Mouse (Mus musculus): ENCODE results near the gene Kel.

The Kel gene

DNA sequence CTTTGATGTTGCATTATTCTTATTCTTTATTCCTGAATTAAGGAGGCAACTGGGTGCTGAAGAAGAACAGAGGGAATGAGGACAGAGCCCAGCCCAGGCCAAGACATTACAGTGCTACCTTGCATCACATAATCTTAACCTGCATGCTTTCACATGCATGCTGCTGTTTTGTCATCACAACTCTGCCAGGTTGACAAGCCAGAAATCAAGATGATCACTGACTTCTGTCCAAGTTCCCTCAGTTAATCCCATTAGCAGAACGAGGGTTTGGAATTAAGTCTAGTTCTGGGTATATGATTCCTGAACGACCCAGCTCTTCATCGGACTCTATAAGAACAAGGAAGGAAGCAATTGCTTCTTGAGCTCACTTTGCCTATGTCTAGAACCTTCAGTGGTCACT lies 57.9 kb downstream of the Kel start:
- no peak for DNase-seq (ENCODE audit: low spot score)

DNA sequence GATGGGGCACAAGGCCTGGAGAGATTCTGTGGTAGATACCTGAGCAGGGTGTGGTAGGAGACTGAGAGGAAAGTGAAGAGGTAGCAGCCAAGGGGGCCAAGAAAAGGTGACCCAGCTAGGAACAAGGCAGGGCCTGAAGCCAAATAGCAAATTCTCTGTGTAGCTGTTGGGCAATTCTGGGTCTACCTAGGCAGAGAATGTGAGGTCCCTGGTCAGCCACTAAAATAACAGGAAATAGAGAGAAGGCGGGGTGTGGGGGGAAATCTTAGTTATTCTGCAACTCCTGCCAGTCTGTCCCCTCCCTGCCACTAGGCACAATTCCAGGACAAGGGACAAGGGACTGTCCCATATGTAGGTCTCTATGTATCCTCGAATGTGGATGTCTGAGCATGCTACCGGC lies 60.9 kb downstream of the Kel start:
- DNase-seq (ENCODE audit: low spot score) = no peak

GRCm38 (mm10) chr6:41642765-41643164 lies 61.4 kb downstream of the Kel start:
- DNase-seq (ENCODE audit: low spot score) = no peak

- no peak for DNase-seq (ENCODE audit: low spot score)
Measured at GRCm38 (mm10) chr6:41641173-41641866, 62.8 kb downstream of the Kel start.

GRCm38 (mm10) chr6:41640449-41640848 lies 63.7 kb downstream of the Kel start:
- DNase-seq (ENCODE audit: low spot score) = no peak

DNA sequence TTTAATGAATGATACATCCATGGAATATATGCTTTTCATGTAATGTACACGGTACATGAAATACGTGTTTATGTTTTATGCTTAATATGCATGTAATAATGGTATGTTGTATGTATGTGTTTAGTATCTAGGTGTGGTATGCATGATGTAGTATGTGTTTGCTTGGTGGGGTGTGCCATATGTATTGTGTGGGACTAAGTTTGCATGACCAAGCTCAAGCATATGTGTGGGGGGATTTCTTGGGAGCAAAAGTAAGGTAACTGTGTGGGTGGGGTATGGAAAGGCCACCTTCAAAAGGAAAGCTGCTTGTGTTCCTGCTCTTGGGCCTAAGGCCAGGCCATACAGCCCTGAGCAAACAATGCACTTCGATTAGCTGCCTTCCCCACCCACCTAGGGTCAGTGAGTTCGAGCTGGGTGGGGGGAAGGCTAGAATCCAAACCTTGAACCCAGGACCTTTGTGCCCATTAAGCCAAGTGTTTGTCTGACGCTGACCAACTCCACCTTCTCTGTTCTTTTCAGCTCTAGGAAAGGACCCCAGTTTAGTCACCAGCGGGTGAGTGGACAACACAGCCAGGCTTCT lies 66.1 kb downstream of the Kel start:
- no peak for DNase-seq (ENCODE audit: low spot score)

GRCm38 (mm10) chr6:41637393-41637792 lies 66.7 kb downstream of the Kel start:
- no peak for DNase-seq (ENCODE audit: low spot score)
